Mouse (Mus musculus): ENCODE results near the gene Dnajc6.

DNA sequence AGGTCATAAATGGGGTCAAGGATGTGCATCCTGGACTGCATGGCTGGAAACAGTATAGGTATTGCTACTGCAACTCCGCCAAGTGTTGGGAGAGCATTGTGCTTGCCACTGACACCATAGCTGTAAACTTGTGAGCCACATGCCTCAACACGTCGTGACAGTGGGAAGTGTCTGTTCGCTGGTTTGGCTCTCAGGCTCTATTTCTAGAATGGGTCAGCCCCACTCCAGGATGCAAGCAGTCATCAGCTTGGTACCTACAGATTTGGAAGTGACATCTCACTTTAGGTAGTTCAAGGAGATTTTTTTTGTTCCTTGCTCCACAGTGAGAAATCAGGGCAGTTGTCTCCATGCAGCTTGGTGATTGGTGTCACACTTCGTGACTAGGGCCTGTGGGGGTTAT, 124.8 kb downstream of the Dnajc6 start:
- TF ChIP-seq POLR2A (IDR thresholded peaks at IDR 0.05; ENCODE audit: borderline replicate concordance, insufficient read depth, low read length) (no peak), CTCF (IDR thresholded peaks at IDR 0.05; ENCODE audit: borderline replicate concordance, insufficient read depth, low read depth, low read length) (no peak)

Data from cerebellum, adult 2 months (tissue).